In the genomic region with DNA sequence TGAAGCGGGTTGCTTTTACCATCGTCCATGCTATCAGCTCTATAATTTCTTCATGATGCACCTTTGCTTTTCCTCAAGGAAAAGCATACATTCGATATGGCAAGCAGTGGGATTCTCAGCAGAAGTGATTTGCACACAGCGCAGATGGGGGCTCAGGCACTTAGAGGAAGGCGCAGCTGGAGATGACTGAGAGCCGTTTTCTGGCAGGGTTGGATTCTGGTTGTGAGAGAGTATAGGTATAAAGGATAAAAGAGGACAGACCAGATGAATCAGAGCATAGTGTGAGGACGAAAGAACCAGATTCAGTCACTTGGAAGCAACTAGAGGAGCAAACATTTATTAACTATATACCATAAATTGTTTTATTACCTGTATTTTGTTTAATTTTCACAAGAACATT, we compare ENCODE assay signal across 22 mouse cellular contexts.
"Had no signal": no experiment of that assay in that cellular context is flagged by ENCODE, and none has a peak within 500 bp of the region (broad histone marks: within the 10 kb centered on the region; RNA-seq: fewer than 3 reads in every experiment).

No protein-coding gene starts in this region.

- ATAC-seq: hindbrain, embryonic 16.5 days; hindbrain, postnatal 0 days; inflammation-experienced regulatory T-cells, adult 6 months; intestine, embryonic 15.5 days; intestine, embryonic 16.5 days; intestine, postnatal 0 days had no signal

- DNase-seq: heart, postnatal 10 days; heart, postnatal 14 days; heart, postnatal 36 days; heart, postnatal 4 days; kidney, adult 11 months; kidney, adult 18-20 months; kidney, adult 2 months; kidney, adult 8-10 months; kidney, adult 9 months; kidney, postnatal 10 days; kidney, postnatal 14 days; kidney, postnatal 25 days; kidney, postnatal 36 days; kidney, postnatal 4 days; layer of hippocampus, adult 9-11 months; layer of hippocampus, postnatal 36 days had no signal
